Mouse (Mus musculus) forebrain, embryonic 12.5 days (tissue): ENCODE results near the gene Ccdc9. TPM values are rescaled to one million over a fixed set of nuclear protein-coding genes. Genes with fewer than 3 reads are reported as not detected.

ENCODE experiments used
- ATAC-seq: fragments of 200-750 bp; cut with Nextera tagmentation; 2 replicates; pipeline ENCODE4 v1.8.0; 2017; ENCODE audit warnings: moderate TSS enrichment; ENCODE audit not compliant: low FRiP score
- H3K27ac ChIP-seq: fragments of 300-500 bp; sonication (generic); 2 replicates; pipeline ENCODE4 v1.5.1; 2016; ENCODE audit warnings: mild to moderate bottlenecking
- H3K27me3 ChIP-seq: fragments of 300-500 bp; sonication (generic); 2 replicates; pipeline ENCODE4 v1.6.1; 2016; ENCODE audit warnings: mild to moderate bottlenecking
- H3K36me3 ChIP-seq: fragments of 300-500 bp; sonication (generic); replicated peaks from 2 replicates; pipeline ENCODE4 v1.6.1; 2016; ENCODE audit warnings: mild to moderate bottlenecking
- H3K4me1 ChIP-seq: fragments of 300-500 bp; sonication (generic); 2 replicates; pipeline ENCODE4 v1.6.1; 2016
- H3K4me2 ChIP-seq: fragments of 300-500 bp; sonication (generic); 2 replicates; pipeline ENCODE4 v1.6.1; 2016; ENCODE audit warnings: mild to moderate bottlenecking, moderate library complexity
- H3K4me3 ChIP-seq: fragments of 300-500 bp; sonication (generic); replicated peaks from 2 replicates; pipeline ENCODE4 v1.5.1; 2016; ENCODE audit warnings: mild to moderate bottlenecking
- H3K9ac ChIP-seq: fragments of 300-500 bp; sonication (generic); 2 replicates; pipeline ENCODE4 v1.6.1; 2016; ENCODE audit warnings: mild to moderate bottlenecking
- H3K9me3 ChIP-seq: fragments of 300-500 bp; sonication (generic); 2 replicates; pipeline ENCODE4 v1.6.1; 2016
- WGBS: fragments of 180-500 bp; shearing (Covaris S2); methylation state at CpG from one replicate; pipeline ENCODE4 v1.1.7; 2016; 5-methylcytosine and 5-hydroxymethylcytosine counted together
- polyA plus RNA-seq: library from polyadenylated mRNA; unstranded; fragments of >200 nt; fragmentation: Nextera tagmentation; extraction: Ambion mirVana; gene quantifications from 2 replicates; pipeline ENCODE4 v1.2.1, GENCODE M21; 2016

Ccdc9 gene
- polyA plus RNA-seq, 1 experiment from 2014 or later = 42.3 TPM

DNA sequence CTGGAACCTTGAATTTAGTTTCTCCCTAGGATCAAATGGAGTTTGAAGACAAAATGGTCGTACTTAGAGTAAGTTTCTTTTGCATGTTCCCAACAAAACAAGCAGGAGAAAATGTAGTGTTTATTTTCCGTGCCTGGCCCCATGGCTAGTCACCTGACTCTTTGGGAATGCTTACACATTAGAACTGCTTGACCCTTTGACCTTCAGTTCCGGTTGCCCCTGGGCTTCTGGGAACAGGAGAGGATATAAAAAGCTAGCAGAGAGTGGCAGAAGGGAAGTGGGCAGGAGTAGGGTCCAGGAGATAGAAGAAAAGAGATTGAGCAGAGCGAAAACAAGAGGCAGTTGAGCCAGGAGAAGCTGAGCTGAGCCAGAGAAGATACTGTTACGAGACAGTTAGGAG lies 56.7 kb downstream of the Ccdc9 start:
- Histone ChIP-seq H3K4me2 (no peak overlapping the region), H3K9me3 (0 out of 2 replicates have a peak, but pooled peaks cover 4% of the 10 kb centered on the region), H3K36me3 (no peaks in the 10 kb centered on the region), H3K27ac (no peak overlapping the region), H3K27me3 (no peaks in the 10 kb centered on the region), H3K9ac (no peak overlapping the region), H3K4me1 (no peaks in the 10 kb centered on the region), H3K4me3 (no peak overlapping the region)
- no peak for ATAC-seq
- 62% methylated on average over 5 of the region's 5 CpGs for WGBS

Other genes starting within 250 kb of the Ccdc9 start
- gene Bicra, start 238.9 kb downstream of the Ccdc9 start, polyA plus RNA-seq = 9.1 and 9.5 TPM in 2 replicates
- gene Zfp541, start 225.0 kb downstream of the Ccdc9 start, polyA plus RNA-seq = not detected in 2 replicates
- gene Napa, start 188.3 kb downstream of the Ccdc9 start, polyA plus RNA-seq = 150 and 156 TPM in 2 replicates
- gene Kptn, start 166.9 kb downstream of the Ccdc9 start, polyA plus RNA-seq = 24.6 and 29.4 TPM in 2 replicates
- 0.49 and 0.66 TPM in 2 replicates for gene Slc8a2, start 157.0 kb downstream of the Ccdc9 start, polyA plus RNA-seq
- gene Meis3, start 111.7 kb downstream of the Ccdc9 start, polyA plus RNA-seq = 91.2 and 94.9 TPM in 2 replicates
- 17.1 and 20.5 TPM in 2 replicates for gene Dhx34, start 64.8 kb downstream of the Ccdc9 start, polyA plus RNA-seq
- gene C5ar2, start 42.6 kb downstream of the Ccdc9 start, polyA plus RNA-seq = not detected in 2 replicates
- 0.70 and 0.73 TPM in 2 replicates for gene C5ar1, start 27.3 kb downstream of the Ccdc9 start, polyA plus RNA-seq
- gene Inafm1, start 13.2 kb downstream of the Ccdc9 start, polyA plus RNA-seq = 13.4 and 14.5 TPM in 2 replicates
- 12.8 and 14.6 TPM in 2 replicates for gene Bbc3, start 21.6 kb upstream of the Ccdc9 start, polyA plus RNA-seq
- gene Sae1, start 101.0 kb upstream of the Ccdc9 start, polyA plus RNA-seq = 403 and 415 TPM in 2 replicates
- 25.5 and 27.0 TPM in 2 replicates for gene Zc3h4, start 114.1 kb upstream of the Ccdc9 start, polyA plus RNA-seq
- gene Tmem160, start 166.0 kb upstream of the Ccdc9 start, polyA plus RNA-seq = 42.4 and 53.1 TPM in 2 replicates
- 1.8 and 2.0 TPM in 2 replicates for gene Npas1, start 190.9 kb upstream of the Ccdc9 start, polyA plus RNA-seq